Mouse (Mus musculus): Measurements from ENCODE around the gene Fgf11. TPM values are rescaled to one million over a fixed set of nuclear protein-coding genes. Genes with fewer than 3 reads are reported as not detected.

Gene Fgf11
- polyA plus RNA-seq, 1 experiment from 2014 or later, result 3.0 TPM

Other genes starting within 250 kb of the Fgf11 start
- 9.6 and 9.7 TPM in 2 replicates for gene Efnb3, start 241.7 kb downstream of the Fgf11 start, polyA plus RNA-seq (2014; fragmentation: Nextera tagmentation; extraction: Ambion mirVana)
- gene Wrap53, start 221.6 kb downstream of the Fgf11 start, polyA plus RNA-seq (2014; fragmentation: Nextera tagmentation; extraction: Ambion mirVana), result 34.5 and 34.6 TPM in 2 replicates
- 169 and 175 TPM in 2 replicates for gene Trp53, start 221.5 kb downstream of the Fgf11 start, polyA plus RNA-seq (2014; fragmentation: Nextera tagmentation; extraction: Ambion mirVana)
- gene Atp1b2, start 195.9 kb downstream of the Fgf11 start, polyA plus RNA-seq (2014; fragmentation: Nextera tagmentation; extraction: Ambion mirVana), result 7.2 and 7.7 TPM in 2 replicates
- gene Shbg, start 184.0 kb downstream of the Fgf11 start, polyA plus RNA-seq (2014; fragmentation: Nextera tagmentation; extraction: Ambion mirVana), result not detected in 2 replicates
- gene Sat2, start 179.8 kb downstream of the Fgf11 start, polyA plus RNA-seq (2014; fragmentation: Nextera tagmentation; extraction: Ambion mirVana), result 14.9 and 19.0 TPM in 2 replicates
- 36.4 and 40.3 TPM in 2 replicates for gene Fxr2, start 168.9 kb downstream of the Fgf11 start, polyA plus RNA-seq (2014; fragmentation: Nextera tagmentation; extraction: Ambion mirVana)
- not detected in 2 replicates for gene Sox15, start 146.5 kb downstream of the Fgf11 start, polyA plus RNA-seq (2014; fragmentation: Nextera tagmentation; extraction: Ambion mirVana)
- 26.8 and 30.0 TPM in 2 replicates for gene Mpdu1, start 139.2 kb downstream of the Fgf11 start, polyA plus RNA-seq (2014; fragmentation: Nextera tagmentation; extraction: Ambion mirVana)
- gene Cd68, start 135.7 kb downstream of the Fgf11 start, polyA plus RNA-seq (2014; fragmentation: Nextera tagmentation; extraction: Ambion mirVana), result 5.5 and 6.7 TPM in 2 replicates
- 781 and 824 TPM in 2 replicates for gene Eif4a1, start 129.4 kb downstream of the Fgf11 start, polyA plus RNA-seq (2014; fragmentation: Nextera tagmentation; extraction: Ambion mirVana)
- 88.6 and 93.8 TPM in 2 replicates for gene Senp3, start 119.8 kb downstream of the Fgf11 start, polyA plus RNA-seq (2014; fragmentation: Nextera tagmentation; extraction: Ambion mirVana)
- gene Tnfsf13, start 116.1 kb downstream of the Fgf11 start, polyA plus RNA-seq (2014; fragmentation: Nextera tagmentation; extraction: Ambion mirVana), result 0.19 TPM in 1 of 2 replicates, not detected in the other
- 1.5 and 1.7 TPM in 2 replicates for gene Tnfsf12, start 106.0 kb downstream of the Fgf11 start, polyA plus RNA-seq (2014; fragmentation: Nextera tagmentation; extraction: Ambion mirVana)
- gene Tnfsfm13, start 105.8 kb downstream of the Fgf11 start, polyA plus RNA-seq (2014; fragmentation: Nextera tagmentation; extraction: Ambion mirVana), result 1.4 and 1.5 TPM in 2 replicates
- gene Polr2a, start 43.2 kb downstream of the Fgf11 start, polyA plus RNA-seq (2014; fragmentation: Nextera tagmentation; extraction: Ambion mirVana), result 65.0 and 65.3 TPM in 2 replicates
- gene Slc35g3, start 39.9 kb downstream of the Fgf11 start, polyA plus RNA-seq (2014; fragmentation: Nextera tagmentation; extraction: Ambion mirVana), result not detected in 2 replicates
- gene Zbtb4, start 35.9 kb downstream of the Fgf11 start, polyA plus RNA-seq (2014; fragmentation: Nextera tagmentation; extraction: Ambion mirVana), result 0.99 and 1.3 TPM in 2 replicates
- 4.2 and 6.2 TPM in 2 replicates for gene Chrnb1, start 5.9 kb downstream of the Fgf11 start, polyA plus RNA-seq (2014; fragmentation: Nextera tagmentation; extraction: Ambion mirVana)
- 0.69 and 0.88 TPM in 2 replicates for gene Tmem102, start 3.8 kb upstream of the Fgf11 start, polyA plus RNA-seq (2014; fragmentation: Nextera tagmentation; extraction: Ambion mirVana)
- gene Gm39566, start 13.4 kb upstream of the Fgf11 start, polyA plus RNA-seq (2014; fragmentation: Nextera tagmentation; extraction: Ambion mirVana), result not detected in 2 replicates
- not detected in 2 replicates for gene Spem2, start 16.6 kb upstream of the Fgf11 start, polyA plus RNA-seq (2014; fragmentation: Nextera tagmentation; extraction: Ambion mirVana)
- gene Spem1, start 20.3 kb upstream of the Fgf11 start, polyA plus RNA-seq (2014; fragmentation: Nextera tagmentation; extraction: Ambion mirVana), result 0.23 TPM in 1 of 2 replicates, not detected in the other
- 10.9 and 11.4 TPM in 2 replicates for gene Nlgn2, start 35.9 kb upstream of the Fgf11 start, polyA plus RNA-seq (2014; fragmentation: Nextera tagmentation; extraction: Ambion mirVana)
- gene Tmem256, start 36.7 kb upstream of the Fgf11 start, polyA plus RNA-seq (2014; fragmentation: Nextera tagmentation; extraction: Ambion mirVana), result 289 and 296 TPM in 2 replicates
- 75.4 and 83.7 TPM in 2 replicates for gene Plscr3, start 44.5 kb upstream of the Fgf11 start, polyA plus RNA-seq (2014; fragmentation: Nextera tagmentation; extraction: Ambion mirVana)
- gene Tnk1, start 56.9 kb upstream of the Fgf11 start, polyA plus RNA-seq (2014; fragmentation: Nextera tagmentation; extraction: Ambion mirVana), result 0.23 and 0.72 TPM in 2 replicates
- not detected in 2 replicates for gene Tmem95, start 76.2 kb upstream of the Fgf11 start, polyA plus RNA-seq (2014; fragmentation: Nextera tagmentation; extraction: Ambion mirVana)
- 3.1 and 3.6 TPM in 2 replicates for gene Kctd11, start 79.5 kb upstream of the Fgf11 start, polyA plus RNA-seq (2014; fragmentation: Nextera tagmentation; extraction: Ambion mirVana)
- gene Acap1, start 93.7 kb upstream of the Fgf11 start, polyA plus RNA-seq (2014; fragmentation: Nextera tagmentation; extraction: Ambion mirVana), result 0.53 and 1.1 TPM in 2 replicates
- 14.4 and 15.1 TPM in 2 replicates for gene 2810408A11Rik, start 99.1 kb upstream of the Fgf11 start, polyA plus RNA-seq (2014; fragmentation: Nextera tagmentation; extraction: Ambion mirVana)
- 14.2 and 18.0 TPM in 2 replicates for gene Neurl4, start 99.2 kb upstream of the Fgf11 start, polyA plus RNA-seq (2014; fragmentation: Nextera tagmentation; extraction: Ambion mirVana)
- gene Gps2, start 112.0 kb upstream of the Fgf11 start, polyA plus RNA-seq (2014; fragmentation: Nextera tagmentation; extraction: Ambion mirVana), result 84.0 and 93.7 TPM in 2 replicates
- gene Eif5a, start 120.1 kb upstream of the Fgf11 start, polyA plus RNA-seq (2014; fragmentation: Nextera tagmentation; extraction: Ambion mirVana), result 1,905 and 1,926 TPM in 2 replicates
- 3.4 and 4.2 TPM in 2 replicates for gene Ybx2, start 133.9 kb upstream of the Fgf11 start, polyA plus RNA-seq (2014; fragmentation: Nextera tagmentation; extraction: Ambion mirVana)
- 11.4 and 11.8 TPM in 2 replicates for gene Slc2a4, start 146.3 kb upstream of the Fgf11 start, polyA plus RNA-seq (2014; fragmentation: Nextera tagmentation; extraction: Ambion mirVana)
- 5.3 and 5.9 TPM in 2 replicates for gene Cldn7, start 162.9 kb upstream of the Fgf11 start, polyA plus RNA-seq (2014; fragmentation: Nextera tagmentation; extraction: Ambion mirVana)
- 21.5 and 23.3 TPM in 2 replicates for gene Ctdnep1, start 179.3 kb upstream of the Fgf11 start, polyA plus RNA-seq (2014; fragmentation: Nextera tagmentation; extraction: Ambion mirVana)
- gene Elp5, start 180.7 kb upstream of the Fgf11 start, polyA plus RNA-seq (2014; fragmentation: Nextera tagmentation; extraction: Ambion mirVana), result 149 and 168 TPM in 2 replicates
- 530 and 552 TPM in 2 replicates for gene Gabarap, start 189.3 kb upstream of the Fgf11 start, polyA plus RNA-seq (2014; fragmentation: Nextera tagmentation; extraction: Ambion mirVana)
- 54.4 and 57.6 TPM in 2 replicates for gene Phf23, start 193.9 kb upstream of the Fgf11 start, polyA plus RNA-seq (2014; fragmentation: Nextera tagmentation; extraction: Ambion mirVana)
- gene Dvl2, start 198.7 kb upstream of the Fgf11 start, polyA plus RNA-seq (2014; fragmentation: Nextera tagmentation; extraction: Ambion mirVana), result 35.8 and 39.0 TPM in 2 replicates
- 49.3 and 54.1 TPM in 2 replicates for gene Acadvl, start 213.6 kb upstream of the Fgf11 start, polyA plus RNA-seq (2014; fragmentation: Nextera tagmentation; extraction: Ambion mirVana)
- gene Dlg4, start 215.1 kb upstream of the Fgf11 start, polyA plus RNA-seq (2014; fragmentation: Nextera tagmentation; extraction: Ambion mirVana), result 14.6 and 15.0 TPM in 2 replicates